Mouse (Mus musculus): Measurements from ENCODE around the gene Crkl. TPM values are rescaled to one million over a fixed set of nuclear protein-coding genes. Genes with fewer than 3 reads are reported as not detected.

Gene Crkl
- polyA plus RNA-seq, 1 experiment from 2014 or later, result 68.0 TPM

- DNase-seq (ENCODE audit: low spot score), result no peak
These were observed 76.5 kb downstream of the Crkl start for GRCm38 (mm10) chr16:17528276-17528675.

- DNase-seq (ENCODE audit: low spot score), result no peak
These were observed 78.3 kb downstream of the Crkl start for GRCm38 (mm10) chr16:17529981-17530586.

GRCm38 (mm10) chr16:17530640-17531288 lies 79.0 kb downstream of the Crkl start, which contains the start of gene Thap7:
TSS of gene Thap7 (minus strand) at chr16:17531136.
- peak; percentile 98 for DNase-seq (ENCODE audit: low spot score)

GRCm38 (mm10) chr16:17532271-17532670 lies 80.5 kb downstream of the Crkl start:
- DNase-seq (ENCODE audit: low spot score), result no peak

DNA sequence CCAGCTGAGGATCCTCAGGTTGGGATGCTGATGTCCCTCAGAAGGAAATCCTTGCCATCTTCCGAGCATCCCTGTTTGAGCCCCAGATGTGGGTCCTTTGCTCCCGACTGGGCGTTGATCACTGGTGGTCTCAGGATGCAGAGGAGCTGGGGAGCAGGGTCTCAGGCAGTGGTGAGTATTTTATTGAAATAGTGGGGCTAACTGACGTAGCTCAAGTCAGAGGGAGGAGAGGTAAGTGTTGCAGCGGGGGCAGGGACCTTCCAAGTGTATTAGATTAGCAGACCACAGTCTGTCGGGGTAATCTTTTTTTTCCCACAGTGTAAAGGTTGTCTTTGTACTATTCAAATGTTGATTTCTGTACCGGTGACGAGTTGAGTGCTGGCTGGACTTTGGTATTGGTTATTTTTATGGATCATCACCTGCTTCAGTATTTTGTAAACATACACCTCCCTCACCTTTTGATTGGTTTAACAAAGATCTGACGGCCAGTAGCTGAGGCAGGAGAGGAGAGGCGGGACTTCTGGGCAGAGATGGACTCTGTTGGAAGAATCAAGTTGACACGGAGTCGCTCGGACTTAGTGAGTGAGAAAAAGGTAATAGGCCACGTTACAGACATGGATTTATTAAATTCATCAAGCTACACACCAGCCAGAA lies 81.0 kb downstream of the Crkl start:
- DNase-seq (ENCODE audit: low spot score), result no peak

- no peak for DNase-seq (ENCODE audit: low spot score)
These were observed 84.8 kb downstream of the Crkl start for GRCm38 (mm10) chr16:17536584-17536983.

Other genes with a start within 250 kb of the Crkl start
- gene Ube2l3, start 249.3 kb upstream of the Crkl start, polyA plus RNA-seq (2015; fragmentation: Nextera tagmentation; extraction: Ambion mirVana), result 420 and 454 TPM in 2 replicates
- gene Rimbp3, start 243.4 kb upstream of the Crkl start, polyA plus RNA-seq (2015; fragmentation: Nextera tagmentation; extraction: Ambion mirVana), result 0.30 and 0.48 TPM in 2 replicates
- 1.5 and 2.2 TPM in 2 replicates for gene Hic2, start 218.4 kb upstream of the Crkl start, polyA plus RNA-seq (2015; fragmentation: Nextera tagmentation; extraction: Ambion mirVana)
- gene Tmem191c, start 175.9 kb upstream of the Crkl start, polyA plus RNA-seq (2015; fragmentation: Nextera tagmentation; extraction: Ambion mirVana), result 33.3 and 50.5 TPM in 2 replicates
- 0.15 and 0.30 TPM in 2 replicates for gene Serpind1, start 120.6 kb upstream of the Crkl start, polyA plus RNA-seq (2015; fragmentation: Nextera tagmentation; extraction: Ambion mirVana)
- gene Snap29, start 46.0 kb upstream of the Crkl start, polyA plus RNA-seq (2015; fragmentation: Nextera tagmentation; extraction: Ambion mirVana), result 14.1 and 14.8 TPM in 2 replicates
- gene Pi4ka, start 45.7 kb upstream of the Crkl start, polyA plus RNA-seq (2015; fragmentation: Nextera tagmentation; extraction: Ambion mirVana), result 29.0 and 31.3 TPM in 2 replicates
- 0.40 and 0.42 TPM in 2 replicates for gene Aifm3, start 37.6 kb downstream of the Crkl start, polyA plus RNA-seq (2015; fragmentation: Nextera tagmentation; extraction: Ambion mirVana)
- 30.9 and 36.4 TPM in 2 replicates for gene Lztr1, start 56.7 kb downstream of the Crkl start, polyA plus RNA-seq (2015; fragmentation: Nextera tagmentation; extraction: Ambion mirVana)
- 79.7 and 81.0 TPM in 2 replicates for gene Thap7, start 79.1 kb downstream of the Crkl start, polyA plus RNA-seq (2015; fragmentation: Nextera tagmentation; extraction: Ambion mirVana)
- gene Lrrc74b, start 109.3 kb downstream of the Crkl start, polyA plus RNA-seq (2015; fragmentation: Nextera tagmentation; extraction: Ambion mirVana), result 0.20 and 0.36 TPM in 2 replicates
- 1.4 and 2.0 TPM in 2 replicates for gene P2rx6, start 109.9 kb downstream of the Crkl start, polyA plus RNA-seq (2015; fragmentation: Nextera tagmentation; extraction: Ambion mirVana)
- 1.5 and 2.1 TPM in 2 replicates for gene Slc7a4, start 131.2 kb downstream of the Crkl start, polyA plus RNA-seq (2015; fragmentation: Nextera tagmentation; extraction: Ambion mirVana)
- 17.4 and 21.6 TPM in 2 replicates for gene Smpd4, start 167.4 kb downstream of the Crkl start, polyA plus RNA-seq (2015; fragmentation: Nextera tagmentation; extraction: Ambion mirVana)
- gene Ccdc74a, start 194.5 kb downstream of the Crkl start, polyA plus RNA-seq (2015; fragmentation: Nextera tagmentation; extraction: Ambion mirVana), result 0.98 and 1.1 TPM in 2 replicates